Mouse (Mus musculus) ES-E14 (cell line): ENCODE data around the gene Ghr.

Experiments
- CHD2 ChIP-seq: IDR thresholded peaks from 2 replicates; pipeline ENCODE4 v1.6.1; 2014; ENCODE audit warnings: mild to moderate bottlenecking, low read depth, low read length, inconsistent platforms
- HCFC1 ChIP-seq: IDR thresholded peaks from 2 replicates; pipeline ENCODE4 v1.6.1; 2012; ENCODE audit warnings: low read length, inconsistent platforms, borderline replicate concordance; ENCODE audit not compliant: insufficient read depth
- ZC3H11A ChIP-seq: IDR thresholded peaks from 2 replicates; pipeline ENCODE4 v1.6.1; 2012; ENCODE audit warnings: low read depth, mild to moderate bottlenecking, inconsistent platforms, low read length, borderline replicate concordance
- ZNF384 ChIP-seq: IDR thresholded peaks from 2 replicates; pipeline ENCODE4 v1.6.1; 2012; ENCODE audit warnings: low read depth, low read length, inconsistent platforms

DNA sequence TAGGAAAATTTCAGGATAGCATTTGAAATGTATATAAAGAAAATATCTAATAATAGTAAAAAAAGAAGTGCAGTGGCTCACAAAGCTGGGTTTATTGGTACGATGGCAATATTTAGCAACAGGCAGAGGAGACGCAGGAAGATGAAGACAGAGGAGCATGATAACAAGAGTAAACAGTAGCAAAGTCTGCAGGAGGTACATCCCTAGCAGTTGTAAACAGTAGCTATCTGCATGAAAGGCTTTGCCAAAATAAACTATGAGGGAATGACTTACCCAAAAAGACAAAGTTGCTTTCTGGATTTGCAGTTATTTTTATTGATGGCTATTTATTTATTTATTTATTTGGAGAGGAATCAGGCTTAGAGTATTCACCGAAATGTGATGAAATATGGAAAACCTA, 92.4 kb downstream of the Ghr start:
- TF ChIP-seq ZNF384 (no peak), HCFC1 (no peak), ZC3H11A (no peak), CHD2 (no peak)
